Mouse (Mus musculus): ENCODE measurements around the gene Ppcdc.

Ppcdc gene

DNA sequence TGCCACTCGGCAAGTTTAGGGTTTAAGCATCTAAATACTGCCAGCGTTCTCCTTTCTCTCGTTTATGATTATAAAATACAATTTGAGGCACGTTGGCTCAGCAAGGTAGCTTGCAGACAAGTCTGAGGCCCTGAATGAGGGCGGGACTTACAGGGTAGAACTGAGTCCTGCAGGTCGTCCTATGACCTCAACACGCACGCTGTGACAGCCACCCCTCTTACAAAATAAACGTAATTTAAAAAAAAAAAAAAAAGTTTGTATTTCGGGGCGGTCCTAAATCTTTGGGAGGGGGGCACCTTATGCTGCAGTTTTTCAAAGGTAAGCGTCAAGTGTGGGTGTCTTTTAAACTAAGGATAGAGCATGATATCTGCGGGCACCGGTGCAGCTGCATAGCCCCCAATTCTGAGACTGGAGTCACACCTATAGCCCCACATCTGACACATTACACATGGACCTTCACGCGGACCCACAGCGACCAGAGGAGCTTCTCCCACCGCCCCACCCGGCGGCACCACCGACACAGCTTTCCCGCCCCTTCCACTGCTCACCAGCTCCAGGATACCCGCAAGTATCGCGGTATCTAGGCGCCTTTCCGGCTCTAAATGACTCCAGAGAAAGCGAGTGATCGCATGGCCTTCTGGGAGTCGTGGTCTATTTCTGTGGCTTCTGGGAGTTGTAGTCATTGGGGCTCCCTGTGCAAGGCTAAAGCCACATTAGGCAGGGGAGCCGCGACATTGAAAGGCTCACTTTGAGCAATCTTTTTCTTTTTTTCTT lies at the start of gene Ppcdc:
TSS of gene Ppcdc (minus strand) at position 603 of the 774 bp plus-strand sequence.
- DNase-seq, result peak; percentile 92

DNA sequence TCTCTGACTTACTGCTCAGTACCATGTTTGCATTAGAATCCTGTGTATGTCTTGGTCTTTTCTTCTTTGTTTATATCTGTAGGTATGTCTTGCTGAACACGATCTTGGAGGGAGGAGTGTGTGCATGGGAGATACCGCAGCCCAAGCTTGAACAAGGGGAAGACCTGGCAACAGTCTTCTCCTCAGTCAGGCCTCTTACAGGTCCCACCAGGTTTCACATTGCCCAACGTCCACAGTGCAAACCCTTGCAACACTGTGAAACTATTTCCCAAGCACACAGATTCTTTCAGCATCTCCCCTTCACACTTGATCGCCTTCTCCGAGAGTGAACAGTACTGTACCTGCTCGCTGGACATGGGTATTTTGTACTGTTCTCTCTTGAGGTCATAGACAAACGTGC lies 47.9 kb upstream of the Ppcdc start:
- no peak for DNase-seq

DNA sequence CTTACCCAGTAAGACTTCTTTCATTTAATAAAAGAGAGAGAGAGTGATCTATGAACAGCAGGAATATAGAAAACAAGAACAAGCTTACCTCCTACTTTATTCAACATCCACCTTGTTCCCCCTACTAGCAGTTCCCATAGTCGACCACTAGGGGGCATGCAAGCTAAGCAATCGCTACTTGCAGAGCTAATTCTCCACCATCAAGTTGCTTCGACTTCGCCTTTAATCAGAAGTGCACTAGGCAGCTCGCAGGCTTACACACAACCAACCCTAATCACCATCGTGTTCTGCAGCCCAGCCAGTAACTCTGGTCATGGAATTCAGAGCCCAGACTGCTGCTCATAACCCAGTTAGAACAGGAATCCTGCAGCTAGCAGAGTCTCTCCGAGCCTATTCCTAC lies 45.9 kb upstream of the Ppcdc start:
- peak; percentile 78 for DNase-seq

DNA sequence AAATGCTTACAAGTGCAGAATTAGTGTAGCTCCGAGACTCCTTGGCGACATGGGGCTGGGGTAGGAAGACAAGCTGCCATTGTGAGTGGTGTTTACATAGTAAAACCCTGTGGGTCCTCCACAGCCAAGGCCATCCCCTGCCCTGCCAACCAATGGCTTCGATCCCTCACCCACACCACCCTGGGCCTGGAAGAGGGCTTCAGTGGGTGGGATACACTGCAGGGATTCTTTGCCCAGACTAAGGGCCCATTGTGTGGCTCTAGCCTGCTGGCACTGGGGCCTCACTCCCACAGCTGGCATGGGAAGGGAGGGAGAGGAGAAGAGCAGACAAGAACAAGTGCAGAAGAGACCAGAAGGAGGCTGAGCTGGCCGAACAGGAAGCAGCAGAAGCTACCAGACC lies 29.0 kb upstream of the Ppcdc start:
- DNase-seq, result peak; percentile 17

DNA sequence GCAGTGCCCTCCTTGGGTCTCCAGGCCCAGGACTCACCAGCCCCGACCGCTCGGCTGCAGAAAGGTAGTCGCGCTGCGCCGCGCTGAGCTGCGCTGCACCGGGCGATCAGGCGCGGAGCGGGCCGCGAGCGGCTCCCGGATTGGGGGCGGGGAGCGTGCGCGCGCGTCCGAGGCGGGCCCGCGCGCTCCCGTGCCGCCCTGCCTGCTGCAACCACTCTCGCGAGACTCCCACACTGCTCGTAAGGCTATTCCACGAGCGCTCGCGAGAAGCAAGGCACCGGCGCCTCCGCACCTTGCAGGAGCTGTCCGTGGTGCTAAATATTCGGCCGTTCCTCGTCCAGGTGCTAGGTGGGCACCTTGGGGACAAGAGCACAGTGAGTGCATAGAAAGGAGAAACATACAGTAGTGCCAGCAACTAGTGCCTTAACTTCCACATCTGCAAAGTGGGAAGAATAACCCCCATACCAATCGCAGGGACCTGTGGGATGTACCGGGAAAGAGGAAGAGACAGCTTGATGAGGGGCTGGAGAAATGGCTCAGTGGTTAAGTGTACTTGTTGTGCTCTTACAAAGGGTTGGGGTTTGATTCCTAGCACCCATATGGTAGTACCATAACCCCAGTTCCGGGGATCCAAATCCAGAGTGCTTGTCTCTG lies 28.1 kb upstream of the Ppcdc start, which contains the start of gene Scamp5:
TSS of gene Scamp5 (minus strand) at position 165 of the 654 bp plus-strand sequence.
- peak; percentile 90 for DNase-seq

DNA sequence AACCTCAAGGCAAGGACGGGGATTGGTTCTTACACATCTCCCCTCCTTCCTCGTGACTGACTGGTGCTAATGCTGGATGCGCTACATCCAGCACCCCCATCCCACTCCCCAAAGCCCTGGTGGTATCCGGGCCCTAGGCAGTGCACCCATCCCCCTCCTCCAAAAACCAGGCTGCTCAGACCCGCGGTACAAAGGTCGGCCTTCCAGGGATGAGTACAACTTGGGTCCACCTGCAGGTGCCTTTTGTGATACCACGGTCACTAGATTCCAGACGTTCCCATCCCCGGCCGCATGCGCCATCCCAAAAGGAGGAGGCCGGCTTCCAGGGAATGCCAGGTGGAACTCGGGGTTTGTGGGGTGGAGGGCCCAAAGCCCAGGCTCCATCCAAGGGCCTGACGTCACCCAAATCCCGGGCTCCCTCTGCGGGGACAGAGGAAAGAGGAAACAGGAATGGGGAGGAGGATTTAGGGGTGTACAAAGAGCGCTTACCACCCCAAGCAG lies 27.4 kb upstream of the Ppcdc start:
- DNase-seq, result peak; percentile 46

DNA sequence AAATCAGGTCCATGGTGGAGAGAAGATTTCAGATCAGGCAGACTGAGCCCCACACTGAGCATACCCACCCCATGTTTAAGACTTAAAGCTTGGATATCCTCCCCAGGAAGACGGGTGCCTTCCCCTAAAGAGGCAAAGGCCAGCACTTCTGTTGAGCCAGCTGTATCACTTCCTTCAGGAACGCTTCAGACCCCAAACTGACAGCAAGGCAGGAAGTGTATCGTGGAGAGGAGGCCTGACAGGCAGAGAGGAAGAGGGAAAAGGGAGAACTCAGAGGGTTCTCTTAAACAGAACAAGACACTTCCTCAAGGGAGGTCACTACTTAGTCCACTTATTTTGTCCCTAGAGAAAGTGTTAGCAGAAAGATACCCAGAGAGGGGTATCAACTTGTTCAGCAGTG lies 26.2 kb upstream of the Ppcdc start:
- DNase-seq, result no peak

DNA sequence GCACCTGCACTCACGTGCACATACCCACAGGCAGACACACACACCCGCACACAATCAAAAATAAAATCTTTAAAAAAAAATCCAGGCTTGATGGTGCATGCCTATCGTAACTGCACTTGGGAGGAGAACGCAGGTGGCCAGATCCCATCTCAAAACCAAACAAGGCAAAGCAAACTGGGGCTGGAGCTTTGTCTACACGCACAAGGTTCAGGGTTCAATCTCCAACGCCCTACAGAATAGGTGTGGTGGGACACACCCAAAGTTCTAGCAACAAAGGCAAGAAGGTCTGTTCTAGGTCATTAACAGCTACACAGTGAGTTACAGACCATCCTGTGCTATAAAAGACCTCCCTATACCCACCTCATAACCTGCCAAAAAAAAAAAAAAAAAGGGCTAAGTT lies 22.9 kb upstream of the Ppcdc start:
- DNase-seq, result no peak

DNA sequence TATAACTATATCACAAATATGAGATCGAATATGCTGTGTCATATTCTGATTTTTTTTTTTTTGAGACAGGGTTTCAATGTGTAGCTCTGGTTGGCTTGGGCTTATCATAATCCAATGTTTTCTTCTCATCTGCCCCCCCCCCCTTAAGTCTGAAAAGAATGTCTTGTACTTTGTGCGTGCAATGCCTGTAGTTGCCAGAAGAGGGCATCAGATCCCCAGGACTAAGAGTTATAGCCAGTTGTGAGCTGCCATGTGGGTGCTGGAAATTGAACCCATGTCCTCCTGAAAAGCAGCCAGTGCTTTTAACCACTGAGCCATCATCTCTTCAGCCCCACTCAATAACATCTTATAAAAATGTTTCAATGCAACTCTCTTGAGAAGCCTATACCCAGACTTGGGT lies 19.8 kb upstream of the Ppcdc start:
- DNase-seq, result no peak

DNA sequence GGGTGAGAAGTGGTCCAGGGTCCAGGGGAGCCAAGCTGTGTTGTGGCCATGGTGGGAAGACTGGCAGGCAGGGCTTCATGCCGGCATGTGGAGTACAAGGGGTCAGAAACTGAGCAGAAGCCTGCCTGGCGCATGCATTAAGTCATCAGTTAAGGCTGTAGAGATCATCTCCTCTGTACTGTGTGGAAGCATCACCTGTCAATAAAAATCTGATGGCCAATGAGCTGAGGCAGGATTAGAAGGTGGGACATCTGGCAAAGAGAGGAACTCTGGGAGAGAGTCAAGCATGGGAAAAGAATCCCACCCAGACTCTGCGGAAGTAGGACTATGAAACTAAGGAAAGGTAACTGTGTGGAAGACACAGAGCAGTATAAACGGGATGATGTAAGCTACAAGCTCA lies 13.6 kb upstream of the Ppcdc start:
- DNase-seq, result no peak

DNA sequence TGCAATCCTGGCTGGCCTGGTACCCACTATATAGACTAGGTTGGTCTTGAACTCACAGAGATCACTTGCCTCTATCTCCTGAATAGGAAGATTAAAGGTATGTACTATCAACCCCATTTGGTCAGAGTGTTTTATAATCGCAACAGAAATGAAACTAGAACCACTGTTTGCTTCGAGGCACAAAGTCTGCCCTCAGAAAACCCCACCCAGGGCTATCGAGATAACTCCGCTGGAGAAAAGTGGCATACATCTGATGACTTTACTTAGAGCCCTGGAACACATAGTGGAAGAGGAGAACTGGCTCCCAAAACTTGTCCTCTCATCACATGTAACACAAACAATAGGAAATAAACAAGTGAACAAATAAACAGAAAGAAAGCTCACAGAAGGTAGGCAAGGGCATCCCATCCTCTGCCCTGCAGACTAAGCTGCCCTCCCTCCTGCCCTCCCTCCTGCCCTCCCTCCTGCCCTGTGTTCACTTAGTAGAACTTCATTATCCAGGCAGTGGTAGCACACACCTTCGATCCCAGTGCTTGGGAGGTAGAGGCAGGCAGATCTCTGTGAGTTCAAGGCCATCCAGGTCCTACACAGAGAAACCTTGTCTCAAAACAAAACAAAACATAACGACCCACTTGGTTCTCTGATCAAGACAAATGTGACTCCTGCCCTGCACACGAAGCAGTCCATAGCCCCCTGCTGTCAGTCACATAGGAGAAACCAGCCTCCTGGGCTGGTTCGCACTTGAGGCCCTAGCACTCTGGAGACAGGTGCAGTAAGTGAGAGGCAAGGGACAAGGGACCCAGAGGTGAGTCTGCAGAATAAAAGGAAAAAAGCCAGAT lies 12.9 kb upstream of the Ppcdc start:
- no peak for DNase-seq

DNA sequence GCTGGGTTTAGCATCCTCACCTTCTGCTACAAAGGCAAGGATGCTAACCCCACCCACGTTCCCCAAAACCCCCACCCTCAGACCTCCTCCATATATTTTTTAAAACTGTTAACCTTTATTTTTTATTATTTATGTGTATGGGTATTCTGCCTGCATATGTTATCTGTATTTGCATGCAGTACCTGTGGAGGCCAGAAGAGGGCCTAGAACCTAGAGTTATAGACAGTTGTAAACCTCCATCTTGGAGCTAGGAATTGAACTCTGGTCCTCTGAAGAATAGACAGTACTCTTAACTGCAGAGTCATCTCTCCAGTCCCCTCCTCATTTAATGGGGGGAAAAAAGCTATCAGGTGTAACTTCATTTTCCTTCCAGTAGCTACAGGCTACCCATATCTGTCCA lies 9.8 kb upstream of the Ppcdc start:
- no peak for DNase-seq

DNA sequence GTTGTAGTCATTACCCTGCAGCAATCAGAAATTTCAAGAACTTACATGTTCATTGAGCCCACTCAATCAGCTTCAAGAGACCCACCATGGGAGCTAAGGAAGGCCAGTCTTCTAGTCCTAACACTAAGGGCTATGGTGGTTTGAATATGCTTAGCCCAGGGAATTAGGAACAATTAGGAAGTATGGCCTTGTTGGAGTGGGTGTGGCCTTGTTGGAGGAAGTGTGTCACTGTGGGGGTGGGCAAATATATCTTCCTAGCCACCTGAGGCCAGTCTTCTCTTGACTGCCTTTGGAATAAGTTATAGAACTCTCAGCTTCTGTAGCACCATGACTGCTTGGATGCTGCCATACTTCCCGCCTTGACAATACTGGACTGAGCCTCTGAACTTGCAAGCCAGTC lies 696 bp upstream of the Ppcdc start:
- DNase-seq, result no peak

DNA sequence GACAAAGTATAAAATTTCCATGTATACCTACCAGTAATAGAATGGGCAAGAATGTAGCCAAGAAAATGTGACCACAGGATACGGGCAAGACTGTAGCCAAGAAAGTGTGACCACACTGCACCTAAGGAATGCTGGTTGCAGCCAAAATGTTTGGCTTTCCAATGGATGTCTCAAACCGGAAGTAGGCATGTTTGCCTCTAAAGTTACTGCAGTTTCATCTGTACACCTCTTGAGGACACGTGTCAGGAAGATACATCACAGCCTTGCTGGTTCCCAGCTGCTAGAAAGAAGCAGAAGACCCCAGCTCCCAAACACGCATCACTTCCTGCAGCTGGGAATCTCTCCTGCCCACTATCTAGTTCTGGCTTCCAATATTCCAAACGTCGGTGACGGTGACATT lies 841 bp downstream of the Ppcdc start:
- DNase-seq, result no peak

DNA sequence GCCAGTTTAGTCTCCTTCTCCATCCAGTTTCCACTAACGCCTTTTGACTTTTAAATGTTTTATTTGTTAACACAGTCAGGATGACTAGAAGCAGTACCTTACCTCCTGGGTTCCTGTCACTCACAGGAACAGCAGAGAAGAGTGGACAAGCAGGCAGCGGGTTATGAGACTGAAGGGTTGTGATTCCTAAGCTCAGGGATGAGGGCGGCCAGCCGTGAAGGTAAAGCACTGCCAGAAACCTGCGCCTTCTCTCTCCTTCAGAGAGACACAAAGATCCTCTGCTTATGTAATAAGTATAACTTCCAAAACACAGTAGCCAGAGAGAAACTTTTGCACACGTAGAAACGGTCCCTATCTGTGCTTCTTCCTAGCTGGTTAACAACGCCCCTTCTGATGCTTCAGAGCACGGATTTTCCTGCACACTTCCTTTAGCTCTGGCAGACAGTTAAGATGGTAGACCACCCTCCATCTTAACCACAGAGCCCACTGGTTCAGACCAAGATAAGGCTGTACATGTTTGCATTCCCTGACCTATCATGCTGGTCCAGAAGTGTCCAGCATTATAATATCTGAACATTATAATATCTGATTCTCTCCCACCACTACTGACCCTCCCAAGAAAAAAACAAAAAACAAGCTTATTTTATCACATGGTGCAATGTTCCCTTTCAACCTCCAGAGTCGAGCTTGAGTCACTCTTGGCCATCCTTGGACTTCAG lies 1.9 kb downstream of the Ppcdc start:
- no peak for DNase-seq

DNA sequence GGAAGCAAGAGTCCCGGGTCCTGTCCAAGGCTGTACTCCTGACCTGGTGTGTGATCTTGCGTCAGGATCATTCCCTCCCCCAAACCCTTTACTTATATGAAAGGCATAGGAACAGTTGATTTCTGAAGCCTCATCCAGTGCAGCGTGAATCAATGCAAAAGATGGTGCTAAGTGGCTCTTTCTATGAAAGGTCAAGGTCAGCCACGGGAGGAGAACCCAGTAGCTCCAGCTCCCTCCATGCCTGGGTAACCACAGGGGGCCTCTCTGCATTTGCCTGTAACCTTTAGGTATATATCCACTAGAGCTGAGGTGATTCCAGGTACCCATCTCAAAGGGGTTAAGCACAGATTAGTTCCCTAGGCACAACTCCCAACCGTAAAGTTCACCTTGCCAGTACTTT lies 3.8 kb downstream of the Ppcdc start:
- DNase-seq, result no peak

DNA sequence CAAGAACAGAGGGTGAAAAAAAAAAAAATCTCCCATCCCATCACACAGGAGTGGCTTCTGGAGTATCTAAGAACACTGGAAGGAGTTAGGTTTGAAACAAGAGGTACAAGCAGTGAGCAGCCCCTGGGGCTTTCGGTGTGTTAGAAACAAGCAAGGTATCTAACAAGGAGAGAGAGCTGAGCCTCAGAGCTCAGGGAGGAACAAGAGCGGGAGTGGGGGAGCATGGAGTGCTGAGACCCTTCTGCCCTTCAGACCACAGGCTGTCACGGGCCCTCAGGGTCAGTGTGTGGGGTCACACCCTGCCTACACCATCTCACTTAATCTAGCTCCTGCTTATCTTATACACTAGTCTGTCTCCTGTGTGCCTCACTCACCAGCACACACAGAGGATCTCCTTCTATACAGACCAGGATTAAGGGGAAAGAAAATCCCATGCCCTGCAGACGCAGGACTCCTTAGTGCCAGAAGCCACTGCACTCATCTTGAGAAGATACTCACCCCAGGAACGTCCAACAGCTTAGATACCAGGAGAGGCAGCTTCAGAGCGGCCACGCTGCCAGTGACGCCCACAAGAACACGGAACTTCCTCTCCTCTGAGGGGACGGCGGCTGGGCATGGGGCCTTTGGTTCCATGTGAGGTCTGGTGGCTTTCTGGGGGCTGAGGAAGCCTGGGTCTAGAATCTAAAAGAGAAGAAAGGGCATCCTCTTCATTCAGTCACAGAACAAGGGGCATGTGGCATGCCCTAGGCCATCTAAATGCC lies 5.3 kb downstream of the Ppcdc start:
- DNase-seq, result no peak

DNA sequence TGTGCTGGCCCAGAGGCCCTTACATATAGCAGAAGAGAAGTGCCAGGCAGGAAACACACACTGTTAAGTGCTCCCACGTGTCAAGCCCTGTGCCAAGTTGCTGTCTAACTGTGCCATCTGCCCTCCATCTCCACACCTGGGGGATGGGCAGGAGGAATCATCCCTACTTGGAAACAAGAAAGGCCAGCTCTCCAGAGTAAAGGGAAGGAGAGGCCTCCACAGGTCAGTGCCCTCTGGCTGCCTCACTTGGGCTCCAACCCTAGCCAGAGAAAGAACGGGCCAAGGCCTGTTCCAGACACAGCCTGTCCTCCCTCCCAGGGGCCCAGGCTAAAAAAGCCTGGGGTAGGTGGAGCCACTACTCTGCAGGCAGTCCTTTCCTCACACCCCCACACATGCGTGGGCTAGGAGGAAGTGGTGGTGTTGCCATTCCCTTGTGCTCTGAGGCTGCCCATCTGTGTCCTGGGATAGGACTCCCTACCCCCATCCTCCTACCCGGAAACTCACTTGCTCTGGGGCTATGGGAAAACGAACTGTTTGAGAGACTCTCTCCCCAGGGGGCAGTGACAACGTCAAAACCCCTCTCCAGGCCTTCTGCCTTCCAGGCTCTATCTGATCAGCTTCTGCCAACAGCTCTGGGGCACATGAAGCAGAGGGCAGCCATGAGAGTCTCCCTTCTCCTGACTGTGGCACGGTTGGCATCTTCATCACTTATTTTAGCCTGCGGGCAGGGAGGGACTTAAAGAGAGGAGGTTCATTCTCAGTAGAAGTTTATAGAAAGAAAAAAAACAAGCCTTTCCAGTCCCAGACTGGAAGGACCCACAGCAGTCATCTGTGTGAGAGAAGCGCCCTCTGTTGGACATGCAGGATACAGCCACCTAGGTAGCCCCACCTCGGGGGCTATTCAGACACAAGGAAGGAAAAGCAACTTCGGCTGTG lies 6.6 kb downstream of the Ppcdc start:
- DNase-seq, result peak; percentile 74

DNA sequence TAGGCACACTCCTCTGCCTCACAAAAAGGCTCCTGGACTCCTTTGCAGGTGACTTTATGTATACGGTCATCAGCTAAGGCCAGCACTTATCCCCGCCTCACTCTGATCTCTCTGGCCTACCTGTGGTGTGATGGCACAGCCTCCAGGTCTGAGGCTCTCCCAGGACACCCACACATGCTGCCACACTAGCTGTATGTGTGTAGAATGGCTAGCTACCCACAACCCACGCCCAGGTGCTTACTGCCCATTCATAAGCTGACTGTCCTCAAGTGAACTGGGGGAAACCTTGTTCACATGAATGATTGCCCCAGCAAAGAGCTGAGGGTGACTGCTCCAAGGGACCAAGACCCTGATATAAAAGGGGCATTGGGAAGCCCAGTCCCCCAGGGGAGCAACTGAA lies 7.4 kb downstream of the Ppcdc start:
- DNase-seq, result no peak

DNA sequence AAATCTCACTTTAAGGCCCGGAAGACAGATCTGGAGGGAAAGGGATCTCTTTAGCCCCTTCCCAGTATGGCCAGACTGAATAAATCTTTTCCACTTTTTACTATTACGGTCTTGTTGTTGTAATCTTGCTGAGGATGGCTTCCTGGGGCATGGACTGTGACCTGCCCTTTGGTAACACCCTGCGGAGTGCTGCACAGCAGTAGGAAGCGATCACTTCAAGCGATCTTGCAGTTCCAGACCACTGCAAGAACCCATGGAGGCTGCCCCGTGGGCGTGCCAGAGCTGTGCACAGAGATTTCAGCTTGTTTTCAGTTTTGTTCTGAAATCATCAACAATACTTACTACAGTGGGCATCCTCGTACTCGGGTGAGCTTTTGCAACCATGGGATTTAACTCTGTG lies 8.7 kb downstream of the Ppcdc start:
- DNase-seq, result no peak

DNA sequence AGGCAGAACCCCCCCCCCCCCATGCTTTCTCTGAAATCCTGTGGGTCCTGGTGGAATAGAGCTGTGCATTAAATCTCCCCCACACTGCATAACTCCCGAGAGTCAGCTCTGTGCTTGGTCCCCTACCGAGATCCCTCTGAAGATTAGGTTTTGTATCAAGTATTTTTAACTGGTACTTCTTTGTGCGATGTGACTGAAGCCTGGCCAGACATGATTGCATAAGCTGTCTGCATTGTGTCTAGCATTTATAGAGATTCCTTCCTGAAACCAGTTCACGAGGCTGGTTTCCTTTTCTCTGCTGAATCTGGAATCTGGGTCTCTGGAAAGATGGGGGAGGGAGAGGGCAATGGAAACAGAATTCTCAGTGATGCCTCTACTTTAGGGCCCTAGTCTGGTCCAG lies 11.5 kb downstream of the Ppcdc start:
- no peak for DNase-seq

Measured in right cerebral cortex, postnatal 25 days (tissue).